Mouse (Mus musculus) kidney, adult 2 months (tissue): ENCODE measurements at regions not wholly inside any gene's neighbourhood (a gene's known extent, or its start where the extent isn't known, plus 50 kb on each side); places are given as distances from the start of the nearest gene placed in this dataset.

Experiments
- CTCF ChIP-seq: fragments of 200-500 bp; conservative IDR thresholded peaks from 2 replicates; pipeline ENCODE4 v1.5.1; 2011; ENCODE audit warnings: low read depth, mild to moderate bottlenecking, control low read depth, low read length, moderate library complexity, mixed read lengths; ENCODE audit not compliant: insufficient read depth, insufficient read length
- POLR2A ChIP-seq: fragments of 200-500 bp; IDR thresholded peaks from one replicate; pipeline ENCODE4 v1.6.1; 2011; ENCODE audit warnings: low read depth, low read length, control low read depth

DNA sequence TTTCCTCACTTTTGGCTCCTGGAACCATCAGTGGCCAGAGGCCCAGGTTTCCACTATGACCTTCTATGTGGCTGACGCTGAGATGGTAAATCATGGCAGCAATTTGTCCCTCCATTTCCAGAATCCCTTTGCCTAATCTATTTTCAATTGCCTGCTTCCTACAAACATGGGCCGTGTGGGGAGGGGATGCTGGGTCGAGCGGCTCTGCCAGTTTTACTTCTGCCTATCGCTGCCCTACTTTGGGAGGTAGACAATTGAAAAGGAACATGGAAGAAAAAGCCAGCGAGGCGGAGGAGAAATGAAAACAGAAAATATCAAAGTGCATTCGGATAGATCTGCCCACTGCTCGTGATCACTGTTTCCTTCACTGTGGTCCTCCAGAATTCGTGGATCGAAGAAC lies 123.3 kb upstream of the Nrp1 start:
- no peak for TF ChIP-seq POLR2A
- no peak for TF ChIP-seq CTCF
